Mouse (Mus musculus) limb, embryonic 15.5 days (tissue): ENCODE data around the gene Rpl9-ps6. TPM values are rescaled to one million over a fixed set of nuclear protein-coding genes. Genes with fewer than 3 reads are reported as not detected.

ENCODE experiments used
- ATAC-seq: fragments of 200-750 bp; cut with Nextera tagmentation; 2 replicates; pipeline ENCODE4 v1.8.0; 2017; ENCODE audit warnings: low read depth, moderate TSS enrichment; ENCODE audit not compliant: insufficient number of reproducible peaks, low FRiP score, low TSS enrichment
- H3K27ac ChIP-seq: fragments of 300-500 bp; sonication (generic); 2 replicates; pipeline ENCODE4 v1.5.1; 2015; ENCODE audit warnings: moderate library complexity, mild to moderate bottlenecking, inconsistent platforms
- H3K27me3 ChIP-seq: fragments of 300-500 bp; sonication (generic); 2 replicates; pipeline ENCODE4 v1.6.1; 2015; ENCODE audit warnings: inconsistent platforms
- H3K36me3 ChIP-seq: fragments of 300-500 bp; sonication (generic); 2 replicates; pipeline ENCODE4 v1.6.1; 2015; ENCODE audit warnings: inconsistent platforms
- H3K4me1 ChIP-seq: fragments of 300-500 bp; sonication (generic); 2 replicates; pipeline ENCODE4 v1.6.1; 2015; ENCODE audit warnings: inconsistent platforms
- H3K4me2 ChIP-seq: fragments of 300-500 bp; sonication (generic); 2 replicates; pipeline ENCODE4 v1.6.1; 2015; ENCODE audit warnings: mild to moderate bottlenecking, inconsistent platforms
- H3K4me3 ChIP-seq: fragments of 300-500 bp; sonication (generic); 2 replicates; pipeline ENCODE4 v1.5.1; 2015; ENCODE audit warnings: mild to moderate bottlenecking, inconsistent platforms
- H3K9ac ChIP-seq: fragments of 300-500 bp; sonication (generic); 2 replicates; pipeline ENCODE4 v1.6.1; 2015; ENCODE audit warnings: inconsistent platforms
- H3K9me3 ChIP-seq: fragments of 300-500 bp; sonication (generic); 2 replicates; pipeline ENCODE4 v1.6.1; 2016; ENCODE audit warnings: inconsistent platforms
- WGBS: fragments of 180-500 bp; shearing (Covaris S2); methylation state at CpG from one replicate; pipeline ENCODE4 v1.1.7; 2015; 5-methylcytosine and 5-hydroxymethylcytosine counted together
- polyA plus RNA-seq: library from polyadenylated mRNA; unstranded; fragments of >200 nt; fragmentation: Nextera tagmentation; extraction: Ambion mirVana; gene quantifications from 2 replicates; pipeline ENCODE4 v1.2.1, GENCODE M21; 2015

Gene Rpl9-ps6
- 101 and 122 TPM in 2 replicates for polyA plus RNA-seq

- no peak for ATAC-seq
- Histone ChIP-seq H3K27me3 (no peaks in the 10 kb centered on the region), H3K9me3 (no peaks in the 10 kb centered on the region), H3K4me2 (no peak within 1 kb of the TSS), H3K9ac (no peak within 1 kb of the TSS), H3K36me3 (no peaks in the 10 kb centered on the region), H3K27ac (no peak within 1 kb of the TSS), H3K4me3 (no peak within 1 kb of the TSS), H3K4me1 (no peaks in the 10 kb centered on the region)
- 74% methylated on average over 6 of the region's 6 CpGs for WGBS
These were observed at the start of gene Rpl9-ps6 for GRCm38 (mm10) chr19:32466478-32466877. Gene Rpl9-ps6, minus strand, starts transcription at chr19:32466578.

DNA sequence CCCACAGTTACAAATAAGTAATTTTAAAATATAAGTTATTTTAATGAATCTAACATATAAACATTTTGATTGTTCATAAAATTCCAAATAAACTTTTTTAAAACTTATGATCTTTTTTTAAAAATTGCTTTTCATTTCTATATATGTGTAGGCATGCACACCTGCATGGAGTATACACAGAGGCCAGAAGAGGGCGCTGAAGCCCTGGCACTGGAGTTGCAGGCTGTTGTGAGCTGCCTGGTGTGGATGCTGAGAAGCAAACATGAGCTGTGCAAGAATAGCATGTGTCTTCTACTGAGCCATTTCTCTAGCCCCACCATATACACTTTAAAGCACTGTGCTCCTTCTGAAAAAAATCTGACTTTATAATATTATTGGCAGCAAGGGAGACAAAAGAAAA, 46.1 kb upstream of the Rpl9-ps6 start:
- ATAC-seq = no peak
- H3K36me3 ChIP-seq = peaks cover 57% of the 10 kb centered on the region
- 40% methylated on average over 1 of the region's 1 CpGs for WGBS
- no peak overlapping the region for H3K9ac ChIP-seq
- H3K4me2 ChIP-seq = no peak overlapping the region
- H3K4me1 ChIP-seq = no peaks in the 10 kb centered on the region
- no peak overlapping the region for H3K4me3 ChIP-seq
- H3K27ac ChIP-seq = no peak overlapping the region
- H3K27me3 ChIP-seq = no peaks in the 10 kb centered on the region
- H3K9me3 ChIP-seq = no peaks in the 10 kb centered on the region

DNA sequence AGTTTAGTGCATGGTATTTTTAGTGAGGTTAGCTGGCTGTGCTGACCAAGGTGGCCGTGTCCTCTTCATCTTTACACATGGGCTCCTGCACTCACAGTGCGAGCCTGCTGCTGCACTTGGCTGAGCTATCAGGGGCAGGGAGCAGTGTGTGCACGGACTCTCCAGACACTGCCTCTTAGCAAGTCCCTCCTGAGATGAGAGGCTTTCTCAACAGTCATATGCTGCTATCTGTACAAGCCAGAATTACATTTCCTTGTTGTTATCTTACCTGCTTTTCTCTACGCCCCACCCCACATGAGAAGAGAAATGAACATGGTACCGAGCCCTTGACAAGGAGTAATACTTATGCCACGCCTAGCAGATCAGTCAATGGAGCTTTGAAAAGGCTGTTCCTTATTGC, 44.6 kb upstream of the Rpl9-ps6 start:
- H3K4me3 ChIP-seq = no peak overlapping the region
- ATAC-seq = no peak
- H3K27ac ChIP-seq = no peak overlapping the region
- no peak overlapping the region for H3K9ac ChIP-seq
- no peaks in the 10 kb centered on the region for H3K9me3 ChIP-seq
- H3K36me3 ChIP-seq = peaks cover 54% of the 10 kb centered on the region
- no peak overlapping the region for H3K4me2 ChIP-seq
- WGBS = 92% methylated on average over 6 of the region's 6 CpGs
- H3K27me3 ChIP-seq = no peaks in the 10 kb centered on the region
- no peaks in the 10 kb centered on the region for H3K4me1 ChIP-seq

GRCm38 (mm10) chr19:32510267-32510666, 43.9 kb upstream of the Rpl9-ps6 start:
- no peaks in the 10 kb centered on the region for H3K9me3 ChIP-seq
- H3K4me1 ChIP-seq = no peaks in the 10 kb centered on the region
- no peak overlapping the region for H3K27ac ChIP-seq
- H3K9ac ChIP-seq = no peak overlapping the region
- no peak overlapping the region for H3K4me2 ChIP-seq
- 68% methylated on average over 3 of the region's 3 CpGs for WGBS
- ATAC-seq = no peak
- peaks cover 53% of the 10 kb centered on the region for H3K36me3 ChIP-seq
- H3K4me3 ChIP-seq = no peak overlapping the region
- H3K27me3 ChIP-seq = no peaks in the 10 kb centered on the region

- H3K36me3 ChIP-seq = peaks cover 29% of the 10 kb centered on the region
- no peak overlapping the region for H3K9ac ChIP-seq
- H3K27me3 ChIP-seq = no peaks in the 10 kb centered on the region
- no peak for ATAC-seq
- no peaks in the 10 kb centered on the region for H3K4me1 ChIP-seq
- no peak overlapping the region for H3K4me3 ChIP-seq
- H3K4me2 ChIP-seq = no peak overlapping the region
- H3K9me3 ChIP-seq = no peaks in the 10 kb centered on the region
- WGBS = 83% methylated on average over 9 of the region's 9 CpGs
- H3K27ac ChIP-seq = no peak overlapping the region
These were observed 41.1 kb upstream of the Rpl9-ps6 start for GRCm38 (mm10) chr19:32507526-32507925.

- Histone ChIP-seq H3K9ac (no peak overlapping the region), H3K4me1 (no peaks in the 10 kb centered on the region), H3K27me3 (no peaks in the 10 kb centered on the region), H3K4me2 (no peak overlapping the region), H3K27ac (no peak overlapping the region), H3K9me3 (no peaks in the 10 kb centered on the region), H3K4me3 (no peak overlapping the region), H3K36me3 (peaks cover 25% of the 10 kb centered on the region)
- no peak; the same call in 1 of the 2 replicates for ATAC-seq
- 88% methylated on average over 6 of the region's 6 CpGs for WGBS
These were observed 40.7 kb upstream of the Rpl9-ps6 start for GRCm38 (mm10) chr19:32507100-32507499.

GRCm38 (mm10) chr19:32506514-32506913, 40.1 kb upstream of the Rpl9-ps6 start:
- Histone ChIP-seq H3K4me3 (no peak overlapping the region), H3K4me1 (no peaks in the 10 kb centered on the region), H3K9me3 (no peaks in the 10 kb centered on the region), H3K9ac (no peak overlapping the region), H3K4me2 (no peak overlapping the region), H3K27me3 (no peaks in the 10 kb centered on the region), H3K36me3 (peaks cover 23% of the 10 kb centered on the region), H3K27ac (no peak overlapping the region)
- 85% methylated on average over 5 of the region's 5 CpGs for WGBS
- ATAC-seq = no peak

- WGBS = 83% methylated on average over 8 of the region's 8 CpGs
- no peaks in the 10 kb centered on the region for H3K4me1 ChIP-seq
- peaks cover 19% of the 10 kb centered on the region for H3K36me3 ChIP-seq
- no peaks in the 10 kb centered on the region for H3K27me3 ChIP-seq
- no peaks in the 10 kb centered on the region for H3K9me3 ChIP-seq
- H3K27ac ChIP-seq = no peak overlapping the region
- no peak overlapping the region for H3K9ac ChIP-seq
- H3K4me3 ChIP-seq = no peak overlapping the region
- no peak overlapping the region for H3K4me2 ChIP-seq
- ATAC-seq = no peak
These were observed 39.7 kb upstream of the Rpl9-ps6 start for GRCm38 (mm10) chr19:32506081-32506480.

- no peak overlapping the region for H3K4me3 ChIP-seq
- whole genome bisulfite sequencing = 63% methylated on average over 6 of the region's 6 CpGs
- H3K27me3 ChIP-seq = no peaks in the 10 kb centered on the region
- no peaks in the 10 kb centered on the region for H3K4me1 ChIP-seq
- H3K9ac ChIP-seq = no peak overlapping the region
- ATAC-seq = no peak
- no peaks in the 10 kb centered on the region for H3K9me3 ChIP-seq
- peaks cover 20% of the 10 kb centered on the region for H3K36me3 ChIP-seq
- H3K4me2 ChIP-seq = no peak overlapping the region
- no peak overlapping the region for H3K27ac ChIP-seq
These were observed 35.0 kb upstream of the Rpl9-ps6 start for GRCm38 (mm10) chr19:32501414-32501813.

- Histone ChIP-seq H3K4me2 (no peak overlapping the region), H3K9ac (no peak overlapping the region), H3K27ac (no peak overlapping the region), H3K27me3 (no peaks in the 10 kb centered on the region), H3K4me3 (no peak overlapping the region), H3K4me1 (no peaks in the 10 kb centered on the region), H3K36me3 (peaks cover 36% of the 10 kb centered on the region), H3K9me3 (no peaks in the 10 kb centered on the region)
- no peak for ATAC-seq
- 92% methylated on average over 5 of the region's 5 CpGs for WGBS
These were observed 31.6 kb upstream of the Rpl9-ps6 start for GRCm38 (mm10) chr19:32498002-32498401.

DNA sequence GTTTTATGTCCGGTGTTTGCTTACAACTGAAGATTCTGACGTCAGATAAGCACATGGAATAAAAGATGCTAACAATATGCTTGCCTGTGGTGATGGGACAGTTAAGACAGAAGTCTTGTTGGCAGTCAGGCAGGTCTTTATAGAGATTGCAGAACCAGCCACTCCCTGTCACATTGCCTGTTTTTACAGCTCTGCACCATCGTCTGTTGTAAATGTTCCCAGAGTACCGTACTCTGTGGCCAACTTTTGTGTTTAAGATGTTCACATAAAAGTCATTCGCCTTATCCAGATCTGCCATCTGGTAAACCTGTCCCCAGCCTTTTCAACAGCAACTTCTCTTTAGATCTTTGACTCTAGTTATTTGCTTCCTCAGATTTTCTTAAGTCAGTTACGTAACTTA, 31.0 kb upstream of the Rpl9-ps6 start:
- WGBS = 60% methylated on average over 6 of the region's 6 CpGs
- Histone ChIP-seq H3K9ac (no peak overlapping the region), H3K9me3 (no peaks in the 10 kb centered on the region), H3K4me3 (no peak overlapping the region), H3K36me3 (peaks cover 36% of the 10 kb centered on the region), H3K4me1 (no peaks in the 10 kb centered on the region), H3K27ac (no peak overlapping the region), H3K4me2 (no peak overlapping the region), H3K27me3 (no peaks in the 10 kb centered on the region)
- ATAC-seq = no peak

GRCm38 (mm10) chr19:32495034-32495433, 28.7 kb upstream of the Rpl9-ps6 start:
- 91% methylated on average over 11 of the region's 11 CpGs for WGBS
- Histone ChIP-seq H3K4me2 (no peak overlapping the region), H3K36me3 (peaks cover 30% of the 10 kb centered on the region), H3K9me3 (no peaks in the 10 kb centered on the region), H3K9ac (no peak overlapping the region), H3K27ac (no peak overlapping the region), H3K27me3 (no peaks in the 10 kb centered on the region), H3K4me1 (no peaks in the 10 kb centered on the region), H3K4me3 (no peak overlapping the region)
- ATAC-seq = no peak

DNA sequence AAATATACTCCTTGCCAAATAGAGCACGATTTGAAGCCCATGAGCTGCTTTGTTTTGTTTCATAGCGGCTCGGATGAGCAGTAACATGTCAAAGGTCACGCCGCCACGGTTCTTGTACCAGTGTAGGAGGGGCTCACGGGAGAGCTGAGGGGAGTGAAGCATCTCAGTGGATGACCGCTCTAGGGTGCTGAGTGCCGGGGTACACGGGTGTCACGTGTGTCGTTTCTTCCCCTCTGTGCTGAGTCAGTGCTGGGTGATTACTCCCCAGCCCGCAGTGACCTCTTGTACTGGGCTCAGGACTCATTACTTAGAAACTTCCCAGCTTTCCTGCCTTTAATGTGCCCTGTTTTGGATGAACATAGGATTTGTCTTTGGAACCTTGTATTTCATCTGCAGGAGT, 28.2 kb upstream of the Rpl9-ps6 start:
- H3K27me3 ChIP-seq = no peaks in the 10 kb centered on the region
- H3K4me1 ChIP-seq = no peaks in the 10 kb centered on the region
- no peak overlapping the region for H3K4me2 ChIP-seq
- no peaks in the 10 kb centered on the region for H3K9me3 ChIP-seq
- no peak for ATAC-seq
- no peak overlapping the region for H3K9ac ChIP-seq
- H3K4me3 ChIP-seq = no peak overlapping the region
- WGBS = 92% methylated on average over 13 of the region's 13 CpGs
- no peak overlapping the region for H3K27ac ChIP-seq
- peaks cover 30% of the 10 kb centered on the region for H3K36me3 ChIP-seq
